Mouse (Mus musculus): ENCODE measurements around the gene Btbd35f26. TPM values are rescaled to one million over a fixed set of nuclear protein-coding genes. Genes with fewer than 3 reads are reported as not detected.
"Not testable (repeated sequence)": the region's sequence is repeated elsewhere in the genome, so short reads cannot be mapped to it uniquely, and the experiment has no call there.

The Btbd35f26 gene
- polyA plus RNA-seq (2012; rRNA removed), result not detected in 2 replicates

DNA sequence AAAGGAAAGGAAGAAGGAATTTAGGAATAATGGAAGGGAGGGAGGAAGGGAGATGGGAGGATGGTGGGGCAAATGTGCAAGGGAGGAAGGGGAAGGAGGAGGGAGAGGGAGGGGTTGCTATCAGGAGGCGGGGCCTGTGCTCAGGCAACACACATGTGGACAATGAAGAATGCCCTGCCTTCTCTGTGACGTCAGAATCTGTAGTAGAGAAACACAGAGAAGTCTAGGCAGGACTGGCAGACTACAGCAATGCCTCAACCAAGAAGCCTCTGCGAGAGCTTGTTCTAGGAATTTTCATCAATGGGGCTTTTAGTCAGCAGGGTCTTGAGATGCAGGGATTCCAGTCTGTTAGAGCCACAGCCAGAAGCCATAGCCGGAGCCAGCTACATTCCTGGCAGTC is at the start of gene Btbd35f26:
Gene Btbd35f26, plus strand, starts transcription at position 301 of the 400 bp plus-strand sequence.
- not testable (repeated sequence) for DNase-seq (ENCODE audit: low spot score)

DNA sequence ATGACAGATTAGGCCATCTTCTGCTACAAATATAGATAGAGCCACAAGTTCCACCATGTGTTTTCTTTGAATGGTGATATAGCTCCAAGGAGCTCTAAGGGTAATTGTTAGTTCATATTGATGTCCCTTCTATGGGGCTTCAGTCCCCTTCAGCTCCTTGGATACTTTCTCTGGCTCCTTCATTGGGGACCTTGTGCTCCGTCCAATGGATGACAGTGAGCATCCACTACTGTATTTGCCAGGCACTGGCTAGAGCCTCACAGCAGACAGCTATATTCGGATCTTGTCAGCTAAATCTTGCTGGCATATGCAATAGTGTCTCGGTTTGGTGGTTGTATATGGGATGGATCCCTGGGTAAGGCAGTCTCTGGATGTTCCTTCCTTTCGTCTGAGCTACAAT is 5.7 kb downstream of the Btbd35f26 start:
- peak; percentile 22 for DNase-seq (ENCODE audit: low spot score)

DNA sequence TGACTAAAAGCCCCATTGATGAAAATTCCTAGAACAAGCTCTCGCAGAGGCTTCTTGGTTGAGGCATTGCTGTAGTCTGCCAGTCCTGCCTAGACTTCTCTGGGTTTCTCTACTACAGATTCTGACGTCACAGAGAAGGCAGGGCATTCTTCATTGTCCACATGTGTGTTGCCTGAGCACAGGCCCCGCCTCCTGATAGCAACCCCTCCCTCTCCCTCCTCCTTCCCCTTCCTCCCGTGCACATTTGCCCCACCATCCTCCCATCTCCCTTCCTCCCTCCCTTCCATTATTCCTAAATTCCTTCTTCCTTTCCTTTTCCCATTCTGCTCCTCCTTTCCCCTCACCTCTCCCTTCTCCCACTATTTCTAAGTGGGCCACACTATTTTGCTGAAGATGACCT is 47.6 kb downstream of the Btbd35f26 start, which contains the start of gene Btbd35f19:
Gene Btbd35f19, minus strand, starts transcription at position 101 of the 400 bp plus-strand sequence.
- DNase-seq (ENCODE audit: low spot score), result not testable (repeated sequence)

Other genes with a start within 250 kb of the Btbd35f26 start
- gene Btbd35f29, start 218.8 kb upstream of the Btbd35f26 start, polyA plus RNA-seq (2012; rRNA removed), result not detected in 2 replicates
- gene Spin2f, start 82.6 kb upstream of the Btbd35f26 start, polyA plus RNA-seq (2012; rRNA removed), result not detected in 2 replicates
- gene Btbd35f19, start 47.5 kb downstream of the Btbd35f26 start, polyA plus RNA-seq (2012; rRNA removed), result not detected in 2 replicates
- gene Gm21883, start 237.8 kb downstream of the Btbd35f26 start, polyA plus RNA-seq (2012; rRNA removed), result not detected in 2 replicates

Data from urinary bladder, adult 2 months (tissue).